Mouse (Mus musculus): ENCODE data around the gene Wdfy1. TPM values are rescaled to one million over a fixed set of nuclear protein-coding genes. Genes with fewer than 3 reads are reported as not detected.

Wdfy1 gene
- polyA plus RNA-seq (2017; shearing (Covaris generic)): 10 to 100 TPM; 20.5 to 24.2 TPM

GRCm38 (mm10) chr1:79775927-79776458, at the start of gene Wdfy1, which contains the start of gene Mrpl44:
Gene Wdfy1, minus strand, starts transcription at chr1:79776143.
Gene Mrpl44, plus strand, starts transcription at chr1:79776018.

GRCm38 (mm10) chr1:79671543-79672337, 104.2 kb downstream of the Wdfy1 start, which contains the start of gene Ap1s3:
Gene Ap1s3, minus strand, starts transcription at chr1:79671972.

Other genes with a start within 250 kb of the Wdfy1 start
- 1 to 10 TPM; 1.1 to 1.7 TPM for gene Ap1s3, start 104.2 kb downstream of the Wdfy1 start, polyA plus RNA-seq (2017; shearing (Covaris generic))
- 10 to 100 TPM; 33.6 to 47.8 TPM for gene Mrpl44, start 125 bp downstream of the Wdfy1 start, polyA plus RNA-seq (2017; shearing (Covaris generic))
- gene Serpine2, start 85.0 kb upstream of the Wdfy1 start, polyA plus RNA-seq (2017; shearing (Covaris generic)): 1 to 10 TPM; 2.1 to 3.7 TPM